Mouse (Mus musculus): ENCODE results near the gene Psmb11.

GRCm38 (mm10) chr14:54607226-54607625 is 14.0 kb upstream of the Psmb11 start:
- TF ChIP-seq POLR2A (IDR thresholded peaks at IDR 0.05; ENCODE audit: control insufficient read depth, extremely low read depth, insufficient read depth, low read length, poor library complexity) (no peak), CTCF (IDR thresholded peaks at IDR 0.05; ENCODE audit: borderline replicate concordance, control insufficient read depth, extremely low read depth, insufficient read depth, low read length, poor library complexity) (no peak)
